Mouse (Mus musculus) midbrain, postnatal 0 days (tissue): ENCODE data around the gene Polr2h. TPM values are rescaled to one million over a fixed set of nuclear protein-coding genes. Genes with fewer than 3 reads are reported as not detected.
A peak's percentile ranks its signal among the peaks of the same experiment; 100 is the strongest.

ENCODE experiments used
- ATAC-seq: fragments of 200-750 bp; cut with Nextera tagmentation; 2 replicates; pipeline ENCODE4 v1.8.0; 2017; ENCODE audit warnings: moderate number of reproducible peaks, mild to moderate bottlenecking, moderate TSS enrichment, moderate library complexity; ENCODE audit not compliant: low FRiP score
- DNase-seq: peaks from one replicate; pipeline ENCODE4 v3.0.0-alpha.2; 2015; ENCODE audit warnings: low spot score
- H3K27ac ChIP-seq: fragments of 300-500 bp; sonication (generic); 2 replicates; pipeline ENCODE4 v1.5.1; 2014; ENCODE audit warnings: low read depth, mild to moderate bottlenecking, low read length, mixed read lengths
- H3K27me3 ChIP-seq: fragments of 300-500 bp; sonication (generic); 2 replicates; pipeline ENCODE4 v1.6.1; 2014; ENCODE audit warnings: low read length, control low read depth, mixed read lengths; ENCODE audit not compliant: insufficient read depth
- H3K36me3 ChIP-seq: fragments of 300-500 bp; sonication (generic); 2 replicates; pipeline ENCODE4 v1.6.1; 2014; ENCODE audit warnings: low read length, control low read depth, mixed read lengths; ENCODE audit not compliant: insufficient read depth
- H3K4me1 ChIP-seq: fragments of 300-500 bp; sonication (generic); 2 replicates; pipeline ENCODE4 v1.6.1; 2014; ENCODE audit warnings: mild to moderate bottlenecking, control low read depth, antibody characterized with exemption, low read length, mixed read lengths; ENCODE audit not compliant: insufficient read depth
- H3K4me2 ChIP-seq: fragments of 300-500 bp; sonication (generic); 2 replicates; pipeline ENCODE4 v1.6.1; 2014; ENCODE audit warnings: low read depth, mild to moderate bottlenecking, low read length, mixed read lengths; ENCODE audit not compliant: poor library complexity, severe bottlenecking
- H3K4me3 ChIP-seq: fragments of 300-500 bp; sonication (generic); 2 replicates; pipeline ENCODE4 v1.5.1; 2014; ENCODE audit warnings: low read depth, mild to moderate bottlenecking, low read length, moderate library complexity
- H3K9ac ChIP-seq: fragments of 300-500 bp; sonication (generic); replicated peaks from 2 replicates; pipeline ENCODE4 v1.6.1; 2014; ENCODE audit warnings: mild to moderate bottlenecking, low read length, moderate library complexity, mixed read lengths; ENCODE audit not compliant: poor library complexity, severe bottlenecking
- H3K9me3 ChIP-seq: fragments of 300-500 bp; sonication (generic); 2 replicates; pipeline ENCODE4 v1.6.1; 2016; ENCODE audit warnings: low read length, control low read depth
- CTCF ChIP-seq: IDR thresholded peaks from 2 replicates; pipeline ENCODE4 v1.5.1; 2016; ENCODE audit warnings: antibody characterized with exemption, mild to moderate bottlenecking
- WGBS: fragments of 180-500 bp; shearing (Covaris S2); extraction: QIAGEN DNeasy Blood & Tissue Kit; methylation state at CpG from one replicate; pipeline ENCODE4 v1.1.7; 2014; 5-methylcytosine and 5-hydroxymethylcytosine counted together
- polyA plus RNA-seq: library from polyadenylated mRNA; unstranded; fragments of >200 nt; fragmentation: Nextera tagmentation; extraction: Ambion mirVana; gene quantifications from 2 replicates; pipeline ENCODE4 v1.2.1, GENCODE M21; 2015
- total RNA-seq: library from RNA; depleted of rRNA; stranded (reverse); fragments of >200 nt; gene quantifications from 2 replicates; pipeline ENCODE4 v1.2.3, GENCODE M21; 2014

The Polr2h gene
- total and polyA plus RNA-seq, 2 experiments from 2014 or later = 40.3 to 72.3 TPM

GRCm38 (mm10) chr16:20690774-20691173, 26.7 kb upstream of the Polr2h start:
- TF ChIP-seq CTCF = no peak
- H3K4me3 ChIP-seq = no peak overlapping the region
- ATAC-seq = no peak
- H3K27ac ChIP-seq = no peak overlapping the region
- H3K9ac ChIP-seq = no peak overlapping the region
- H3K27me3 ChIP-seq = no peaks in the 10 kb centered on the region
- H3K4me2 ChIP-seq = no peak overlapping the region
- no peak for DNase-seq
- peaks cover 9% of the 10 kb centered on the region; the same call in 1 of the 2 replicates for H3K4me1 ChIP-seq
- H3K9me3 ChIP-seq = no peaks in the 10 kb centered on the region
- 91% methylated on average over 3 of the region's 3 CpGs for WGBS
- peaks cover 49% of the 10 kb centered on the region for H3K36me3 ChIP-seq

- Histone ChIP-seq H3K9ac (no peak overlapping the region), H3K27me3 (no peaks in the 10 kb centered on the region), H3K27ac (no peak overlapping the region), H3K4me1 (peaks cover 12% of the 10 kb centered on the region; the same call in 1 of the 2 replicates), H3K4me3 (no peak overlapping the region), H3K9me3 (no peaks in the 10 kb centered on the region), H3K4me2 (no peak overlapping the region), H3K36me3 (peaks cover 40% of the 10 kb centered on the region)
- TF ChIP-seq CTCF = no peak
- ATAC-seq = no peak
- no peak for DNase-seq
- WGBS = 79% methylated on average over 1 of the region's 1 CpGs
Observed at GRCm38 (mm10) chr16:20691617-20692016, 25.8 kb upstream of the Polr2h start.

- H3K9me3 ChIP-seq = no peaks in the 10 kb centered on the region
Observed at GRCm38 (mm10) chr16:20692241-20692965, 25.1 kb upstream of the Polr2h start.

GRCm38 (mm10) chr16:20693111-20693701, 24.3 kb upstream of the Polr2h start, which contains the start of gene Fam131a:
Fam131a (plus strand) TSS chr16:20693241.
- ATAC-seq = peak; percentile 94
- Histone ChIP-seq H3K4me1 (peaks cover 12% of the 10 kb centered on the region; the same call in 1 of the 2 replicates), H3K27me3 (no peaks in the 10 kb centered on the region), H3K4me3 (peak within 1 kb of the TSS; percentile 70), H3K9ac (peak within 1 kb of the TSS; percentile 98), H3K9me3 (no peaks in the 10 kb centered on the region), H3K36me3 (peaks cover 26% of the 10 kb centered on the region), H3K27ac (peak within 1 kb of the TSS; percentile 97), H3K4me2 (peak within 1 kb of the TSS; percentile 83)
- WGBS = under 1% methylated on average over 35 of the region's 37 CpGs
- peak; percentile 96 for DNase-seq
- TF ChIP-seq CTCF = no peak

More at GRCm38 (mm10) chr16:20692241-20692965, 25.1 kb upstream of the Polr2h start:
- H3K4me1 ChIP-seq = peaks cover 12% of the 10 kb centered on the region; the same call in 1 of the 2 replicates
- H3K27ac ChIP-seq = peak overlapping the region; percentile 97
- peak overlapping the region; percentile 98; the same call in 1 of the 2 replicates for H3K9ac ChIP-seq
- 37% methylated on average over 16 of the region's 16 CpGs for WGBS
- H3K4me3 ChIP-seq = peak overlapping the region; percentile 70; the same call in 1 of the 2 replicates
- ATAC-seq (no peak), DNase-seq (no peak)
- H3K4me2 ChIP-seq = peak overlapping the region; percentile 83; the same call in 1 of the 2 replicates
- TF ChIP-seq CTCF = no peak
- no peaks in the 10 kb centered on the region for H3K27me3 ChIP-seq
- peaks cover 33% of the 10 kb centered on the region for H3K36me3 ChIP-seq

GRCm38 (mm10) chr16:20694781-20695180, 22.7 kb upstream of the Polr2h start:
- no peak for TF ChIP-seq CTCF
- Histone ChIP-seq H3K9me3 (no peaks in the 10 kb centered on the region), H3K4me2 (peak overlapping the region; percentile 78; the same call in 1 of the 2 replicates), H3K4me3 (no peak overlapping the region), H3K4me1 (peaks cover 12% of the 10 kb centered on the region; the same call in 1 of the 2 replicates), H3K9ac (0 out of 2 replicates have a peak overlapping the region, but pooled peaks have one; percentile 69), H3K27ac (no peak overlapping the region), H3K36me3 (peaks cover 24% of the 10 kb centered on the region), H3K27me3 (no peaks in the 10 kb centered on the region)
- ATAC-seq (no peak), DNase-seq (no peak)
- WGBS = 66% methylated on average over 8 of the region's 8 CpGs
